Mouse (Mus musculus): ENCODE results near the gene Apc2.

The Apc2 gene

GRCm38 (mm10) chr10:80352727-80353126, 57.0 kb downstream of the Apc2 start:
- in situ Hi-C loops (cut with MboI; ENCODE audit: unreplicated experiment in 2 of 2): no loop called here

- in situ Hi-C loops (cut with MboI; ENCODE audit: unreplicated experiment in 2 of 2): no loop called here
Observed at GRCm38 (mm10) chr10:80355431-80355830, 59.7 kb downstream of the Apc2 start.

- in situ Hi-C loops (cut with MboI; ENCODE audit: unreplicated experiment in 2 of 2): no loop called here
Observed at GRCm38 (mm10) chr10:80356001-80356682, 60.4 kb downstream of the Apc2 start, which contains the start of gene Plk5. Gene Plk5 (plus strand): TSS chr10:80356459.

- in situ Hi-C loops (cut with MboI; ENCODE audit: unreplicated experiment in 2 of 2): no loop called here
Observed at GRCm38 (mm10) chr10:80356737-80357136, 61.0 kb downstream of the Apc2 start.

GRCm38 (mm10) chr10:80357336-80357735, 61.6 kb downstream of the Apc2 start:
- in situ Hi-C loops (cut with MboI; ENCODE audit: unreplicated experiment in 2 of 2): no loop called here

GRCm38 (mm10) chr10:80357994-80358639, 62.3 kb downstream of the Apc2 start:
- in situ Hi-C loops (cut with MboI; ENCODE audit: unreplicated experiment in 2 of 2): no loop called here

GRCm38 (mm10) chr10:80363734-80364133, 68.0 kb downstream of the Apc2 start:
- in situ Hi-C loops (cut with MboI; ENCODE audit: unreplicated experiment in 2 of 2): no loop called here

- in situ Hi-C loops (cut with MboI; ENCODE audit: unreplicated experiment in 2 of 2): no loop called here
Observed at GRCm38 (mm10) chr10:80365736-80366135, 70.0 kb downstream of the Apc2 start.
